Mouse (Mus musculus): ENCODE measurements around the gene Tmbim6.

GRCm38 (mm10) chr15:99411747-99412146 is 19.1 kb downstream of the Tmbim6 start:
- TF ChIP-seq FOSL1 (IDR thresholded peaks at IDR 0.05; ENCODE audit: insufficient read depth, low read length, poor library complexity, severe bottlenecking), result no peak
- TF ChIP-seq CTCF (IDR thresholded peaks at IDR 0.05; ENCODE audit: control insufficient read depth, insufficient read depth, insufficient read length), result no peak
- no peak for TF ChIP-seq MYOD1 (IDR thresholded peaks at IDR 0.05; ENCODE audit: control insufficient read depth, insufficient read length, low read depth)
